Mouse (Mus musculus): Measurements from ENCODE around the gene Acod1.
A peak's percentile ranks its signal among the peaks of the same experiment; 100 is the strongest.

Gene Acod1

GRCm38 (mm10) chr14:103072731-103073130 is 26.0 kb downstream of the Acod1 start:
- DNase-seq (ENCODE audit: low read depth): no peak

DNA sequence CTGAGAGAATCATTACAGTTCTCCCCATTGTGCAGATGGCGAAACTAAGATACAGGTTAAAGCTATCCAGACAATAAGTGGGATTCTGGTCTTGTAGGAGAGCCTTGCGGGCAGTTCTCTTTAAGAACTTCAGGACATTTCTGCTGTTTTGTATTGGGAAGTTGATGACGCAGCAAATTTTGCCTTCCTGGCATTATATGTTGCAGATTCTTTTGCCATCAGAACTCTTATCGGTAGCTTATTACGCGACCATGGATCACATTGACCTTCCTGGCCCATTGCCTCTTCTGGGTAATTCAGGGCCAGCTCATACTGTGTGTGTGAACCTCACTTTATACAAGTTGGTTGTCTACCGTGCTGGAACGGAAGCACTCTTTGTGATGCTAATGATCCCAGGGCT is 27.0 kb downstream of the Acod1 start:
- DNase-seq (ENCODE audit: low read depth): no peak

- DNase-seq (ENCODE audit: low read depth): no peak
These were observed 28.4 kb downstream of the Acod1 start for GRCm38 (mm10) chr14:103075166-103075565.

- DNase-seq (ENCODE audit: low read depth): no peak
These were observed 30.7 kb downstream of the Acod1 start for GRCm38 (mm10) chr14:103077272-103078005.

GRCm38 (mm10) chr14:103078006-103078912 is 31.5 kb downstream of the Acod1 start:
- no peak for DNase-seq (ENCODE audit: low read depth)

GRCm38 (mm10) chr14:103079209-103079977 is 32.6 kb downstream of the Acod1 start:
- no peak for DNase-seq (ENCODE audit: low read depth)

DNA sequence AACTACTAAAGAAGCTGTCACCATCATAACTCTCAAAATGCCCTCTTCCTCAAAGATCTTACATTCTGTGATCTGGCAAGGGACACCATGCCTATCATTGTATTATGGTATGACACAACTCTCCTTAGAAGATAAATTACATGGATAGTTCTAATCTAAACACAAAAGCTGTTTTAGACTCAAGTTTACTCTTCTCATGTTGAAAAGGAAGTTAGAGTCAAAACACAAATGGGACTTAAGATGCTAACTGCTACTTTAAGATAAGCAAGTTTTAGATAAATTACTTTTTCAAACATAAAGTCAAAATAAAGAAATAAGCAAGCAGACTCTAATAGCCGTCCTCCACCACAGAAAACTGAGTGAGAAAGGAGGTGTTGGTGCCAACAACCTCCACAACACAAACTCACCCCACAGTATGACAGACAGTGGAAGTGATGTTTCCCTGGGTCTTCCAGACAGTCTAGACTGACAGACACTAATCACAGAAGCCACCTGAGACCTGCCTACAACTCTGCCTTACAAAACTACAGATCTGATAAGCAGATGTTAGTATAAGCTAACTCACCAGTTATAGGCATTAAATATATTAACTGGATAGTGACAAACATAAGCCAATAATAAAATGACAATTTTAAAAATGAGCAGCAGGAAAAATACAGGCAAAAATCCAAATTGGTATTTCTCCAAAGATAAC is 39.2 kb downstream of the Acod1 start:
- no peak for DNase-seq (ENCODE audit: low read depth)

- DNase-seq (ENCODE audit: low read depth): no peak
These were observed 40.0 kb downstream of the Acod1 start for GRCm38 (mm10) chr14:103086671-103087324.

GRCm38 (mm10) chr14:103087846-103088245 is 41.1 kb downstream of the Acod1 start:
- no peak for DNase-seq (ENCODE audit: low read depth)

DNA sequence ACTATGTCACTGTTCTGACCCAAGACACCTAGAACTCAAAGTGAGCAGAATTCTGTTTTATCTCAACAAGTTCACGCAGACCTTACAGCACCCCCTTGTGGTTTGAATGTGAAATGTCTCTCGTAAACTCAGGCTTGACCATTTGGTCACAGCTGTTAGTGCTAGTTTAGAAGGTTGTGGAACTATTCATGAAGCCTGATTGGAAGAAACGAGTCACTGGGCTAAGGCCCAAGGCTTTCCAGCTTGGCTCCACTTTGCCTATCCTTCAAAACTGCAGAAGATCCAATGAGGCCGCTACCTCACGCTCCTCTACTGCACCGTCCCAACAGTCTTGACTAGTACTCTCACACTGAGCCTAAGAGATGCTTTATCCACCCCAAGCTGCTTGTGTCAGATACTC is 41.8 kb downstream of the Acod1 start:
- peak; percentile 56 for DNase-seq (ENCODE audit: low read depth)

DNA sequence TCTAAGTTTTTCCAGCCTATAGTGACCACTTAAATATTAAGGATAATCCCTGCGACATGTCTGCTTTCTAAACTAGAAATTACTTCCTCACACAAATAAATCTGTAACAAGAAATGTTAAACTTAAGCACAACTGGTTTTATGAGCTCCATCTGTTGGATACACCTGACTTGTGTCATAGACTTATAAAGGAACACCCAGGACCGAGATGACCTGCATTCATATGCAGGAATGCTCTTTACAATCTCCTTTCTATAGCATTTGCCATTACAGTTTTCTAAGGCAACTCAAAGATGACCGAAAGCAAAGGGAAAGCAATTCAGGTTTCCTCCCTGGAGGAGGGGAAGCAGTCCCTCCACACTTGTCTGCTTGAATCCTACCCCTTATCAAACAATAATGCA is 46.5 kb downstream of the Acod1 start:
- DNase-seq (ENCODE audit: low read depth): no peak

- no peak for DNase-seq (ENCODE audit: low read depth)
These were observed 46.9 kb downstream of the Acod1 start for GRCm38 (mm10) chr14:103093670-103094069.

DNA sequence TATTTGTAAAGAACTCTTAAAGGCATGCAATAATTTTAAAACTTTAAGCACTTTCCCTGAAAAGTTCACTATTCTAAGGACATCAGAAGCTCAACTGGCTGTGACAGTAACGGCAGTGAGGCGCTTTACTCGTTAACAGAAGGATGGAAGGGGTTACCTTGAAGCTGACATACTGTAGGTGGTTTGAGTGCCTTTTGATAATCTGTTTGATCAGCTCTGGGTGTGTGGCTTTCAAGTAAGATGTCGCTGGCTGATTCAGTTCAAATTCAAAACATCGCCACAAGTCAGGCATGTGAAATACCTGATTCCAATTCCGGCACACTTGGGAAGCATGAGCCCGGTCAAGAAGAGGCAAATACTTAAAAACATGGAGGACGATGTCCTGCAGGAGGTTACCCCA is 48.3 kb downstream of the Acod1 start:
- no peak for DNase-seq (ENCODE audit: low read depth)

DNA sequence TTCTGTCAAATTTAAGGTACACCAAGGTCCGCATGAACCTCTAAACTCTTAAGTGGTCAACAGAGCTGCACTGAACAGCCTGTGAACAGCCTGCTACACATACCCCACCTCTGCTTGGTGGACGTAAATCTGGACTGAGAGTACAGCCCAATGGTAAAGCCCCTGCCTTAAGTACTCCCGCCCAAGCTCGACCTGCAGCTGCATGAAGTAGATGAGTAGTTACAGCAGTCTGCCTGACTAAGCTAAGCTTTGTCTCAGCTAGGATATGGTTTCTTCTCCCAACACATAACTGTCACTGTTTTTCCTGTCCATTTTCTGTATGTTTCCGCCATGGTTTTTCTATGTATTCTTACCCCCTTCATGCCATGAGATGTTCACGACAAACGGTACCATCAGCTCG is 49.0 kb downstream of the Acod1 start:
- DNase-seq (ENCODE audit: low read depth): no peak

GRCm38 (mm10) chr14:103096621-103097020 is 49.8 kb downstream of the Acod1 start:
- no peak for DNase-seq (ENCODE audit: low read depth)

DNA sequence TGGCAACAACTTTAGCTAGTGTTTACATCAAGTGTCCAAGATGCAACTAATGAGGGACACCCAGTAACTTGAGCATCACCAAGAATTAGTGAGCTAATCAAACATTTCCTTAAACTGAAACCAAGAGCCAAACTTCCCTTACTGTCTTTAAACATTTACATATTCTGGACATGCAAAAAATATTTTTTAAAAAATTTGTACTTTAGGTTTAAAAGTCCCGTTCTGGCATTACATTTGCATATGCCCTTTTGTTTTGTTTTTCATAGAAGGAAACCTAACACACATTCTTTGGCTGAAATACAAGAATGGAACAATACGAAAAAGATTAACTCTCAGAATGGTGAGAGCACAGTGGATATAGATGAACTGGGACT is 51.4 kb downstream of the Acod1 start:
- no peak for DNase-seq (ENCODE audit: low read depth)

GRCm38 (mm10) chr14:103098587-103099235 is 51.9 kb downstream of the Acod1 start:
- DNase-seq (ENCODE audit: low read depth): peak; percentile 53

GRCm38 (mm10) chr14:103099238-103099933 is 52.6 kb downstream of the Acod1 start, which contains the start of gene Fbxl3:
TSS of gene Fbxl3 (minus strand) at chr14:103099566.
- peak; percentile 83 for DNase-seq (ENCODE audit: low read depth)

- no peak for DNase-seq (ENCODE audit: low read depth)
These were observed 53.5 kb downstream of the Acod1 start for GRCm38 (mm10) chr14:103100296-103100695.

- no peak for DNase-seq (ENCODE audit: low read depth)
These were observed 54.4 kb downstream of the Acod1 start for GRCm38 (mm10) chr14:103101171-103101570.
